Mouse (Mus musculus): ENCODE data around the gene Adgra3. TPM values are rescaled to one million over a fixed set of nuclear protein-coding genes. Genes with fewer than 3 reads are reported as not detected.

Adgra3 gene
- polyA plus RNA-seq, 2 experiments from 2014 or later, result 0.13 to 0.37 TPM

DNA sequence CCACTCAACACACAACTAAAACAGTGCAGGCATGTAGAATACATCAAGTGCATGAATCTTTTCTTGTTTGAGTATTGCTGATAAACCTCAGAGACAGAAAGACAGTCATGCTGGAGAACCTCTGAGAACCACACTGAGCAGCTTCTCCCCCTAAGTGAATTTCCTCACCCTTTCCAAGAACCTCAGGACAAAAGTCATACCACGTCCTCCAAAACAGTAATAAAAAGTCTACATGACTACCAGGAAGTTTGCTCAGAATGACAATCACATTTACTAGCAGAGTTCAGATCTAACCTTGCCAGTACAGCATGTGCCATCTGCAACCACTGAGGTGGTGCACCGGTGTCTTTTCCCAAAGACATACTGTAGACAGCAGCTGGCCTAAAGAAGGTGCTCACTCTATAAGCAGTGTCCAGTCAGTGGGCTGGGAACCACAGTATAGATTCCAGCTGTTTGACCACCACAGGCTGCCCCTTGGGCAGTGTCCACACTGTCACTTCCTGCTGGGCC, 27.0 kb downstream of the Adgra3 start:
- no peak for ATAC-seq

- no peak for ATAC-seq
Measured at GRCm38 (mm10) chr5:50031288-50031687, 27.5 kb downstream of the Adgra3 start.

DNA sequence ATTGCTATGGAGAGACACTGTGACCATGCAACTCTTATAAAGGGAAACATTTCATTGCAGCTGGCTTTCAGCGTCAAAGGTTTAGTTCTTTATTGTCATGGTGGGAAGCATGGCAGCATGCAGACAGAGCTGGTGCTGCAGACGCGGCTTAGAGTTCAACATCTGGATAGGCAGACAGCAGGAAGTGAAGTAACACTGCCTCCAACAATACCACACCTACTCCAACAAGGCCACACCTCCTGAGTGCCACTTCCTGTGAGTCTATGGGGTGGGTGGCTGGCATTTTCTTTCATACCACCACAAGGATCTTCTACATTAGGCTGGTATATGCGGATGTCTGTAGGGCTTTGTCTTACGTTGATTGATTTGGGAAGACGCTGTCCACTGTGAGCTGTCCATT, 29.1 kb downstream of the Adgra3 start:
- ATAC-seq, result no peak

GRCm38 (mm10) chr5:50027561-50027960, 31.2 kb downstream of the Adgra3 start:
- ATAC-seq, result no peak

DNA sequence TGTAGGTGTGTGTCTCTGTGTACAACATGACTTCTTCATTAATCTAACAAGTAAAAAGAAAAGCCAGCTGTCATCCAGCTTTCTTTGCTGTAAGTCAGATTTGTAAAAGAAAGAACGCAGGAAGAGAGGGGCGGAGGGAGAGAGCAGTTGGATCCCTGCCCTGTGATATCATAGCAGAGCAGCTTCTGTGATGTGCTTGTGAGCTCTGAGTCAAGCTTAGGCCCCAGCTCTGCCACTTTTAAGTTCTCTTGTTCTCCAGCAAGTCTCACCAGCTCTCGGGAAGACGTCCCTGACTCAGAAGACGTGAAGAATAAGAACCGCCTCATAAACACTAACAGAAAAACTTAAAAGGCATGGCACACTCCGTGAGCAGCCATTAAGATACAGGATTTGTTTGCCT, 31.8 kb downstream of the Adgra3 start:
- ATAC-seq, result no peak

DNA sequence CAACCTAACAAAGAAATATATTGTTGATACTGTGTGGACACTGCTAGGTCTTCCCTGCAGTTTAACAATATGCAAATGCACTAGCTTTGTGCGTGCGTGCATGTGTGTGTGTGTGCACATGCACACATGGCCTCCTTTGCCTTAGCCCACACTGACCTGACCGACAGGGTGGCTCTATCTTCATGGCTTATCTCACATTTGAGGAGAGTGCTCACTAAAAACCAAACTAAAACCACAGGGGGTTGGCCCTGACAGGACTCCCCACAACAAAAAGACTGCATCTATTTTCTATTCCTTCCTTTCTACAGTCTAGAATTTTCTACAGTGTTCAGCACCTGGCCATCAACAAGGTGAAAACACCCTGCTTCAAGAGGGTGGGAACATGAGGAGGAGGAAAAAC, 32.7 kb downstream of the Adgra3 start:
- no peak for ATAC-seq

GRCm38 (mm10) chr5:50024097-50024496, 34.7 kb downstream of the Adgra3 start:
- no peak for ATAC-seq

DNA sequence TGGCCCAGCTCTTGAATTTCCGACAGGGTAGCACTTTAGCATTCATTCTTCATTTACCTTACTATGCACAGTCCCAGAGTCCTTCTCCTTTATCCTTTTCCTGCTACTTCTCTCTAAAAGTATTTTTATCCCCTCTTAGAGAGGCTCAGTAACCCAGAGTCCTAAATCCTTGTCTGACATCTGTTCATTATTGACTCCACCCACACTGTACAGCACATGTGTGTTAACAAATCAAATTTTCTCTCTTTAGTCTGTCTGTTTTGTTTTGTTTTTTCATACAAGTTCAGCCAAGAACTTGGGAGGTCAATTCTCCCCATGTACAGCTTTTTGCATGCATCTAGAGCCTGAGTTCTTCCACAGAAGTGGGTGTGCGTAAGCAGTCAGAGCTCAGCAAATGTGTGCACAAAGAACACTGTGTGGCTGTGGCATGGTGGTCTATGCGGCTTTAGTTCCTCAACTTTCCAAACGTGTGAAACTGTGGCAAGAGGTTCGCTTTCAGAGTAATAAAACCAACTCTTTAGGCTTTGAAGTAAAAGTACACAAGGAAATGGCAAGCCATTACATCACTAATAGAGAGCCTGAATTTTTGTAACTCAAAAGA, 42.7 kb downstream of the Adgra3 start:
- ATAC-seq, result no peak

GRCm38 (mm10) chr5:50015147-50015697, 43.6 kb downstream of the Adgra3 start:
- ATAC-seq, result no peak

- no peak for ATAC-seq
Measured at GRCm38 (mm10) chr5:50014658-50015057, 44.1 kb downstream of the Adgra3 start.

- no peak for ATAC-seq
Measured at GRCm38 (mm10) chr5:50013965-50014364, 44.8 kb downstream of the Adgra3 start.

- no peak for ATAC-seq
Measured at GRCm38 (mm10) chr5:50008841-50009240, 50.0 kb downstream of the Adgra3 start.

GRCm38 (mm10) chr5:50006915-50007658, 51.7 kb downstream of the Adgra3 start:
- ATAC-seq, result no peak

DNA sequence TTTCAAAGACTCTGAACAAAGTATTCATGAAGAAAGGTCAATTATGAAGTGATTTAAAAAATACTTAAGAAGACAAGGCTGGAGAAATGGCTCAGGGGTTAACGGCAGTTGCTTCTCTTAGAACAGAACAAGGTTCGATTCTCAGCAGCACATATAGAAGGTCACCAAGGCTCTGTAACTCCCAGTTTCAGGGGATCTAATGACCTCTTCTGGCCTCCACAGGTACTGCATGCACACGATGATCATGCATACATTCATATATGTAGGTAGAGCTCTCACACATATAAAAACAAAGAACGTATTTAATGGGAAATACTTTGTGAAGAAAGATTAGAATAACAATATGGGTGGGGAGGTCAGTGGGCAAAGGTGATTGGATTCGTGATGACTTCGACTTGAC, 56.5 kb downstream of the Adgra3 start:
- no peak for ATAC-seq

- no peak for ATAC-seq
Measured at GRCm38 (mm10) chr5:49999764-50000163, 59.0 kb downstream of the Adgra3 start.

DNA sequence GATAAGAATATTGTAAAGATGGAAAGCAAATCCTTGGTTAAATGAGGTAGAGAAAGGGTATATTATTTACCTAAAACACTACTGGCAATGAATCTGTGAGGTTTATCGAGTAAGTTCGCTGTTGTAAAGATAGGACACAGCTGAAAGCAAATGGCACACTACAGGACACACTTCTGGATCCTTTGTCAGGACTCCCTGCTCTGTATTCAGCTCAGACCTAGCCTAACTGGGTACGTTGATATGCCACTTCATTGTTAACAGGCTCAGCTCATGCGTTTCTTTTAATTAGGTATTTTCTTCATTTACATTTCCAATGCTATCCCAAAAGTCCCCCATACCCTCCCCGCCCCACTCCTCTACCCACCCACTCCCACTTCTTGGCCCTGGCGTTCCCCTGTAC, 61.8 kb downstream of the Adgra3 start:
- no peak for ATAC-seq

GRCm38 (mm10) chr5:49996457-49996856, 62.3 kb downstream of the Adgra3 start:
- ATAC-seq, result no peak

GRCm38 (mm10) chr5:49990737-49991323, 68.0 kb downstream of the Adgra3 start:
- ATAC-seq, result no peak

DNA sequence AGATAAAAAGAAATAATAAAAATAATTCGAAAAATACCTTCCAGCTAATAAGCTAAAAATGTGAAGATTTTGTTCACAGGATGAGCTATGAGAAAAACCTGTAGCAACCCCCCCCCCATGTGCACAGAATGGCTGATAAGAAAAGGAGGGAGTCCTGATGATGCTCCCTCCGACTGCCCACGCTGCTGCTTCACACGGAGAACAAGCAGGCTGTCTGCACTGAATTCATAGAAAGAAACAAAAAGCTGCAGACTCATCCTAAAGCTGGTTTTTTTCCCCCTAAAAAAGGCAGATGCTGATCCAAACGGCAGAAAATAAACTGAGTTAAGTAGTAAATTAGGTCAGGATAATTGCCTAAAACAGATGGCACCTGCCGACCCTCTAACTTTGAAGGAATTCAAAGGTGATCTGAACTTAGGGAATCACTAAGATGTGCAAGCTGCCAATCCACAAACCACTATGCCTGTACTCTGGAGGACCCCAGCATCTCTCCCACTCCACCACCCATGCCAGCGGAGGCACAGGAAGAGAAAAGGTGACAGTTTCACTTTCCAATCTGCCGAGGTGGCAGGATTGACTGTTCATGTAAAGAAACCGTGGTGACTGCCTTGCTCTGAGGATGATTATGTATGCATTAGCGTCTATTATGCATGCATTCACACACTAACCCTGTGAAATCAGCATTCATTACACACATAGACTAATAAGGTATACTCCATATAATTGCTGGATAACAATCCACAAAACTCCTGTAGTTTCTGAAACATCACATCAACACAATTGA, 70.6 kb downstream of the Adgra3 start:
- no peak for ATAC-seq

DNA sequence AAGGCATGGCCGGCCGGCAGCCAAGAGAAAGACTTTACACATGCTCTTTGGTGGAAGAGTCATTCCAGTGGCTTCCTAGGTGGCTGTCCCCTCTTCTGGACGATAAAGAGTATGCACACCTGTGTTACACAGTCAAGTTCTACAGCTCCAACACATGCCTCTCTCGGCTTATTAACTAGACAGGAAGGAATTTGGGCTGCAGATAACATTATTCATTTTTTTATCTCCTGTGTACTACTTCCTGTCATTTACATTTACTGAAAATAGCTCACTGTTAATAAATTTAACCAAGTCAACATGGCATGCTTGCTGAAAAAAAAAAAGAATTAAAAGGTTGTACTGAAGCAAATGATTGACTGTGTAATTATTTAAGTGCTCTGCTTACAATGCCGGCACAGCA, 78.1 kb downstream of the Adgra3 start:
- no peak for ATAC-seq

DNA sequence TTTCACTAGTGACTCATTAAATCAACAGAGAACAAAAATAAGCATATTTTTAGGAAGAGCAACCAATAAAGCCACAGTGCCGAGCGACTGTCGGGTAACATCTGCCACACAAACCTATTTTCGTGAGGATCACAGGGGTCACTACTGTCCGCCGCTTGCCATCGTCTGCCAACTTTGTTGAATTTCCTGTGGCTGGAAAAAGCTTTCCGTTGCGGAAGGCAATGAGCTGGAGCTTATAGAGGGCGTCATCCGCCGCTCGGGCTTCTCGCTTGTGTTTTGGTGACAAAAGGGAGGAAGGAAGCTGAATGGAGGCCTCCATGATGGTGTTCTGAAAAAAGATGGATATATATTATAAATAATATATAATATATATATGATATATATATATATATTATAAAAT, 79.6 kb downstream of the Adgra3 start:
- ATAC-seq, result no peak

- no peak for ATAC-seq
Measured at GRCm38 (mm10) chr5:49975971-49976370, 82.8 kb downstream of the Adgra3 start.

- ATAC-seq, result no peak
Measured at GRCm38 (mm10) chr5:49974211-49974610, 84.6 kb downstream of the Adgra3 start.
